Mouse (Mus musculus): ENCODE data around the gene Birc3. TPM values are rescaled to one million over a fixed set of nuclear protein-coding genes. Genes with fewer than 3 reads are reported as not detected.

Birc3 gene
- total and polyA plus RNA-seq, 3 experiments = 11.6 to 26.5 TPM; not detected in 1

GRCm38 (mm10) chr9:7913953-7914352, 41.0 kb upstream of the Birc3 start:
- H3K27ac ChIP-seq (ENCODE audit: control insufficient read depth, low read depth, low read length) = no peak overlapping the region
- H3K4me1 ChIP-seq (ENCODE audit: control insufficient read depth in 1 of 2, insufficient read depth in 2 of 2, low read length in 2 of 2) = no peaks in the 10 kb centered on the region
- H3K36me3 ChIP-seq (ENCODE audit: control insufficient read depth in 1 of 2, insufficient read depth in 2 of 2, low read length in 2 of 2) = no peaks in the 10 kb centered on the region
- no peak for TF ChIP-seq SMC3 (IDR thresholded peaks at IDR 0.05; ENCODE audit: low read depth, low read length)
- no peak for TF ChIP-seq RCOR1 (IDR thresholded peaks at IDR 0.05; ENCODE audit: low read depth, low read length)
- no peak for TF ChIP-seq GATA1 (IDR thresholded peaks at IDR 0.05; ENCODE audit: low read depth, low read length)
- TF ChIP-seq CTCF (IDR thresholded peaks at IDR 0.05 in 2 of 3, conservative IDR thresholded peaks at IDR 0.05 in 1 of 3; ENCODE audit: control insufficient read depth in 1 of 3, insufficient read depth in 1 of 3, low read depth in 2 of 3, low read length in 3 of 3, poor library complexity in 1 of 3, severe bottlenecking in 1 of 3) = no peak
- no peak for TF ChIP-seq MYB (IDR thresholded peaks at IDR 0.05; ENCODE audit: low read depth, low read length)
- TF ChIP-seq MAX (IDR thresholded peaks at IDR 0.05; ENCODE audit: low read length) = no peak
- TF ChIP-seq EP300 (IDR thresholded peaks at IDR 0.05; ENCODE audit: low read depth in 1 of 2, low read length in 2 of 2) = no peak
- no peak for TF ChIP-seq SIN3A (IDR thresholded peaks at IDR 0.05; ENCODE audit: low read length)
- no peak for TF ChIP-seq MYC (IDR thresholded peaks at IDR 0.05; ENCODE audit: low read depth, low read length)
- no peak for TF ChIP-seq ETS1 (IDR thresholded peaks at IDR 0.05; ENCODE audit: low read depth, low read length)
- no peak for TF ChIP-seq MEF2A (IDR thresholded peaks at IDR 0.05; ENCODE audit: extremely low read depth, insufficient replicate concordance, low read depth, low read length, poor library complexity, severe bottlenecking)
- no peak for TF ChIP-seq ZKSCAN1 (IDR thresholded peaks at IDR 0.05; ENCODE audit: low read depth, low read length)
- TF ChIP-seq ZMIZ1 (IDR thresholded peaks at IDR 0.05; ENCODE audit: low read depth, low read length) = no peak
- no peak for TF ChIP-seq KAT2A (conservative IDR thresholded peaks at IDR 0.05; ENCODE audit: low read depth, low read length)
- TF ChIP-seq POLR2AphosphoS2 (IDR thresholded peaks at IDR 0.05; ENCODE audit: low read length) = no peak
- no peak for TF ChIP-seq HCFC1 (IDR thresholded peaks at IDR 0.05; ENCODE audit: low read depth, low read length)
- TF ChIP-seq RAD21 (IDR thresholded peaks at IDR 0.05; ENCODE audit: low read depth, low read length) = no peak
- TF ChIP-seq MAZ (IDR thresholded peaks at IDR 0.05; ENCODE audit: low read depth, low read length) = no peak
- H3K9me3 ChIP-seq (replicated peaks; ENCODE audit: insufficient read depth, low read length) = no peaks in the 10 kb centered on the region
- no peak for DNase-seq (ENCODE audit: low read depth, low spot score)
- no peak overlapping the region for H3K4me3 ChIP-seq (ENCODE audit: control insufficient read depth in 1 of 2, insufficient read depth in 1 of 2, low read depth in 2 of 2, low read length in 2 of 2)
- H3K9ac ChIP-seq (ENCODE audit: control insufficient read depth, low read depth, low read length, poor library complexity, severe bottlenecking) = no peak overlapping the region
- peaks cover 0 to 4% of the 10 kb centered on the region in 2 experiments; a peak in 2 of 4 replicates for H3K27me3 ChIP-seq (ENCODE audit: control insufficient read depth in 1 of 2, insufficient read depth in 2 of 2, low read length in 2 of 2)
- H3K79me2 ChIP-seq (ENCODE audit: control insufficient read depth, insufficient read depth, low read length, poor library complexity) = no peaks in the 10 kb centered on the region

- no peak for TF ChIP-seq USF1 (IDR thresholded peaks at IDR 0.05; ENCODE audit: low read depth, low read length)
- peak; percentile 51; the same call in 1 of the 2 replicates for TF ChIP-seq MYC (IDR thresholded peaks at IDR 0.05; ENCODE audit: low read depth, low read length)
- no peak for TF ChIP-seq CHD1 (IDR thresholded peaks at IDR 0.05; ENCODE audit: low read depth, low read length)
- peak; percentile 44 for TF ChIP-seq SMC3 (IDR thresholded peaks at IDR 0.05; ENCODE audit: low read depth, low read length)
- TF ChIP-seq CTCF (IDR thresholded peaks at IDR 0.05 in 2 of 3, conservative IDR thresholded peaks at IDR 0.05 in 1 of 3; ENCODE audit: control insufficient read depth in 1 of 3, insufficient read depth in 1 of 3, low read depth in 2 of 3, low read length in 3 of 3, poor library complexity in 1 of 3, severe bottlenecking in 1 of 3) = peak in 2 of 3 experiments; percentile 8 to 49; a peak in 3 of 6 replicates
- TF ChIP-seq BHLHE40 (IDR thresholded peaks at IDR 0.05; ENCODE audit: borderline replicate concordance, low read depth, low read length) = no peak
- TF ChIP-seq SIN3A (IDR thresholded peaks at IDR 0.05; ENCODE audit: low read length) = no peak
- TF ChIP-seq ZC3H11A (IDR thresholded peaks at IDR 0.05; ENCODE audit: low read depth, low read length) = no peak
- no peak for TF ChIP-seq MAFK (IDR thresholded peaks at IDR 0.05; ENCODE audit: borderline replicate concordance, low read depth, low read length)
- TF ChIP-seq RAD21 (IDR thresholded peaks at IDR 0.05; ENCODE audit: low read depth, low read length) = peak; percentile 26
- no peak for TF ChIP-seq POLR2A (IDR thresholded peaks at IDR 0.05; ENCODE audit: control insufficient read depth in 1 of 2, insufficient read depth in 1 of 2, low read depth in 1 of 2, low read length in 2 of 2, poor library complexity in 1 of 2)
- no peak for TF ChIP-seq ZKSCAN1 (IDR thresholded peaks at IDR 0.05; ENCODE audit: low read depth, low read length)
- no peak for TF ChIP-seq MAZ (IDR thresholded peaks at IDR 0.05; ENCODE audit: low read depth, low read length)
- no peak for TF ChIP-seq ZMIZ1 (IDR thresholded peaks at IDR 0.05; ENCODE audit: low read depth, low read length)
- TF ChIP-seq ETS1 (IDR thresholded peaks at IDR 0.05; ENCODE audit: low read depth, low read length) = no peak
- no peak overlapping the region for H3K27ac ChIP-seq (ENCODE audit: control insufficient read depth, low read depth, low read length)
- peak; percentile 63 for DNase-seq (ENCODE audit: low read depth, low spot score)
Observed at GRCm38 (mm10) chr9:7907351-7907985, 34.5 kb upstream of the Birc3 start.

More at GRCm38 (mm10) chr9:7907351-7907985, 34.5 kb upstream of the Birc3 start:
- Histone ChIP-seq H3K4me1 (ENCODE audit: control insufficient read depth in 1 of 2, insufficient read depth in 2 of 2, low read length in 2 of 2) (no peaks in the 10 kb centered on the region), H3K9ac (ENCODE audit: control insufficient read depth, low read depth, low read length, poor library complexity, severe bottlenecking) (no peak overlapping the region), H3K27me3 (ENCODE audit: control insufficient read depth in 1 of 2, insufficient read depth in 2 of 2, low read length in 2 of 2) (peaks cover 0 to 1% of the 10 kb centered on the region in 2 experiments; a peak in 1 of 4 replicates), H3K36me3 (ENCODE audit: control insufficient read depth in 1 of 2, insufficient read depth in 2 of 2, low read length in 2 of 2) (no peaks in the 10 kb centered on the region), H3K4me3 (ENCODE audit: control insufficient read depth in 1 of 2, insufficient read depth in 1 of 2, low read depth in 2 of 2, low read length in 2 of 2) (no peak overlapping the region), H3K79me2 (ENCODE audit: control insufficient read depth, insufficient read depth, low read length, poor library complexity) (no peaks in the 10 kb centered on the region), H3K9me3 (replicated peaks; ENCODE audit: insufficient read depth, low read length) (no peaks in the 10 kb centered on the region)
